Mouse (Mus musculus): ENCODE results near the gene Slc28a3. TPM values are rescaled to one million over a fixed set of nuclear protein-coding genes. Genes with fewer than 3 reads are reported as not detected.
A peak's percentile ranks its signal among the peaks of the same experiment; 100 is the strongest.

Slc28a3 gene
- total RNA-seq (2021) = not detected
- long read RNA-seq, experiment 1 = 0 reads
- long read RNA-seq, experiment 2 = 0 reads

DNA sequence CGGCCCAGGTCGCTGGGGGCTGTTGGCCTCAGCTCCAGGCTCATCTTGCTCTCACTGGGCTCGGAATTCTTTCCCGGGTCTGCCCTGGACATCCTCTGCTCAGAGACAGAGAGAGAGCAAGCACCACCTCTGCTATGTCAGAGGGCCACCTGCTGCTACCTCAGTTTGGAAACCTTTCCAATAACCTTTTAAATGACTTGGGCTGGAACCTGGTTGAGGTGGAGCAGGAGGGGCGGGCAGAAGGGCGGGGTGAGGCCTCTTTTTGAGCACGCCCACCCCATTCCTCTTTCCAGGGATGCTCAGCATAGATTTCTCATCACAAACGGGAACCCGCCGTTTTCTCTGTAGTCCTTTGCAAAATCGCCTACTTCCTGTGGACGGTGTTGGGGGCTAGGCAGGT, at the start of gene Slc28a3:
Gene Slc28a3 (minus strand): TSS at position 162 of the 400 bp plus-strand sequence.
- no peak for DNase-seq (ENCODE audit: low spot score)

DNA sequence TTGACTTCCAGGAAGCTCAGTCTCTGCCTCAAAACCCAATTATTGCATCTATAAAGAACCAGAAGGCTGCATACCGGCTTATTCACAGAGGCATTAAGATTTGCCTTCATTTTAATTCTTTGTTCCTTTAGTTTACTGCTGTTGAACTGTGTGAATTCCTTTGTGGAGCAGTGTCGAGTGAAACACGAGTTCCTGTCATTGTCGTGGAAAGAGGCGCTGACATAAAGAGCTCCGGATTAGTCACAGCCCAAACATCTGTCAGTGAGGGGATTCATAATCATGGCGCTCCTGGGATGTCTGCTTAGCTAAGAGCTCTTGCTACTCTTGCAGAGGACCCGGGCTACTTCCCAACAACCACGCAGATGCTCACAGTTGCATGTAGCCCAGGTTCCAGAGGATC, 47.3 kb upstream of the Slc28a3 start:
- no peak for DNase-seq (ENCODE audit: low spot score)

DNA sequence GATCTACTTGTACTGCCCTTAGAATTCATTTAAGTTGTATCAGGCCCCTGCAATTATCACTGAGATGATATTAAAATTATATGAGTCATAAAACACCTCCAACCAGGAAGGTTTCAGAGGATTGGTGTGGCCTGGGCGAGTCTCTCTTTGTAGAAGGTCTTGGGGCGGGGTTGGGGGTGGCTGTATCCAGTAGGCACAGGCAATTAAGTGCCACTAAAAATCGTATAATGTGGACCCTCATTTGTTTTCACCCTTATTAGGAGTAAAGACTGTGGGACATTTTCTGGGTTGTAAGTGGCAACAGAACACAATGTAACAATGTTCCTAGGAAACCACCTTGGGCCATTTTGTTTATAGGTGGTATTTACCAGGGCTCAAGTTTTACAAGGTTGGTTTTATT, 46.2 kb upstream of the Slc28a3 start:
- no peak for DNase-seq (ENCODE audit: low spot score)

DNA sequence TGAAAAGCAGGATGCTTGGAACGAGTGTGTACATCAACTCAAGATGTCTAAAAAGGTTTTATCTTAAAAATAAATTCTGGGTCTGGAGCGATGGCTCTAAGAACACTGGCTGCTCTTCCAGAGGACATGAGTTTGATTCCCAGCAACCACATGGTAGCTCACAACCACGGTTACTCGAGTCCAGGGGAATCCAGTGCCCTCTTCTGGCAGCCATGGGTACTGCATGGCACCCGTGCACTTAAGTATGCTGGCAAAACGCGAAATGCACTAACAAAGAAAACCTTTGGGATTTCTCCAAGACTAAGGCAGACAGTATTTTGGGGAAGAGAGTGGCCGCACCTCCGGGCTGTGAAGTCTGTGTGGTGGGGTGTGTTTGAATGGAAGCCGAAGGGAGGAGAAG, 44.9 kb upstream of the Slc28a3 start:
- DNase-seq (ENCODE audit: low spot score) = no peak

DNA sequence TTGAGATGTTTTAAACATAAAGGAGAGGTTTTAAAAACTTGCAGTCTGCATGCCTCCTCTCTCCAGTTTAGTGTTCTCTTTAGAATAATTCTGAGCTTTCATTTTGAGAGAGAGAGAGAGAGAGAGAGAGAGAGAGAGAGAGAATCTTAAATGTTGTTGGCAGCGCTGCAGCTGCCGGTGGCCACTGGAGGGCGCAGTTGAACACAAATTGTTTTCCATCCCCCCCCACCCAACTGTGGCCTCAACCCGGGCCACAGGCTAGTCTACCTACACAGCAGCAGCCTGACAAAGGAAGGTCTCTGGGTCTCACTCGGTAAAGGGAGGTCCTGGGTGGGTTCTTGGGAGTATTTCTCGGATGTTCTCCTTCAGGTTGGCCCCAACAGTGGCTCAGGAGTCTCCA, 29.7 kb upstream of the Slc28a3 start:
- peak; percentile 14 for DNase-seq (ENCODE audit: low spot score)

DNA sequence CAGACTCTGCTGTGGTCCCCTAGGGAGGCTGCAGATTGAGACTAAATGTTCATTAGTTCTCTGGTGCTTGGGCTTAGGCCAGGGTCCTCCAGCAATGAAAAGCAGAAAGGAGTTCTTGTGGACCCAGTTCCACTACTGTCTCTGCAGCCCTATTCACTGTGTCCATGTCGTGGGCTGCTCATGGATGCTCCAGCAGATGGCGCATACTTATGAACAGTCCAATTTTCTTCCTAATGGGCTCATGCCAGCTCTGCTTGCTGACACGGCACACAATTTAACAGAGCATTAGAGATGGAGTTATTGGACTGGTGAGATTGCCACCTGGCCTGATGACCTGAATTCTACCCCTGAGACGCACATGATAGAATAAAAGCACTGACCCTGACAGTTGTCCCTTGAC, 28.3 kb upstream of the Slc28a3 start:
- DNase-seq (ENCODE audit: low spot score) = peak; percentile 3

DNA sequence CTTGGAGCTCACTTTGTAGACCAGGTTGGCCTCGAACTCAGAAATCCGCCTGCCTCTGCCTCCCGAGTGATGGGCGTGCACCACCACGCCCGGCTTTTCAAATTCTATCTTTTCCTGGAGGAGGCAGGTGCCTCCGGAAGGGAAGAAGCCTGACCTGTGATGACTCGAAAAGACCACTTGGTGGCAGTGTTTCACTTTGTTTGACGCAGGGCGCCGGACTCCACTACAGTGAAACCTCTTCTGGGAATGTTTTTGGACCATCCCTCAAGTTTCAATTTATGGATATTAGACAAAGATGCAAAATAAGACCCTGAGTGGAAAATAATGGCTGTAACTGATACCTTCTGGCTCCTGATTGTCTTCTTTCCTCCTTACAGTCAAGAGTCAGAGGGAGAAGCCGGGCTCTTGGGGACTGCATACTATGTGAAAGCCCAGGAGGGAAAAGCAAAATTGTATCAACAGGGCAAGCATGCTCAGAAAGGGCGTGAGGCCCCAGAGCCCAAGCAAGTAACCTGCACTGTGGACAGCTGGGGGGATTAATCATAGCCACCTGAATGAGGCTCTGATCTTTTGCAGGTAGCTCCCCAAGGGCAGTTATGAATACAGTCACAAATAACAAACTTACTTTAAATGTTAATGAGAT, 26.8 kb upstream of the Slc28a3 start:
- peak; percentile 47 for DNase-seq (ENCODE audit: low spot score)

DNA sequence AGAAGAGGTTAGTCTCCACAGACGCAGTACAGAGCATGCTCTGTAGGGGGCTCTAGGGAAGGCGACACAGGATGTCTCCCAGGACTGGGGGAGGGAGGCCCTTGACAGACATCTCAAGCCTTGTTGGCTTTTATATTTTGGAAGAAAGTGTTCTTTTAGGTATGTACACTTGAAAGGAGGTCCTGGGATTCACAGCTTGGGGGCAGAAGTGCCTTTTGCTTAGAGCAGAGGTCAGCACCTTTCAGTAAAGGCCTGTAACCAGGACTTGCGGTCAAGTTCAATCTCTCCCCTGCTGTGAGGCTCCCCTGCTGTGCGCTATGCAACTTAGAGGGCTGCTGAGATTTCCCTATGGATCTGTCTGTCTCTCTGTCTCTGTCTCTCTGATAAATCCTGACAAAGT, 23.2 kb upstream of the Slc28a3 start:
- no peak for DNase-seq (ENCODE audit: low spot score)

DNA sequence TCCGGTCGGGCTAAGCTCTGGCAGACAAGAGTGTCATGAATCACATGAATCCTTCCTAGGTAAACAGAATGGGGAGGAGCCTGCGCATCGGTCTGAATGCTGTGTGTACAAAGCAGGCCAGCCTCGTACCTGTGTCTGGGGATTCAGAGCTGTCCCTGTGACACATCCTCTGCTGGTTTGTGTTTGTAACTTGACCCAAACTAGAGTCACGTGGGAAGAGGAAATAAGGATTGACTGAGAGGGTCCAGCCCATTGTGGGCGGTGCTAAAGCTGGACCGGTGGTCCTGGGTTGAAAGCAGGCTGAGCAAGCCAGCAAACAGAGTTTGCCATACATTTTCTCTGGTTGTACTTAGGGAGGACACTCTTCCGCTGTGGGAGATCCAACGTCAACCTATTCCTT, 20.1 kb upstream of the Slc28a3 start:
- no peak for DNase-seq (ENCODE audit: low spot score)

DNA sequence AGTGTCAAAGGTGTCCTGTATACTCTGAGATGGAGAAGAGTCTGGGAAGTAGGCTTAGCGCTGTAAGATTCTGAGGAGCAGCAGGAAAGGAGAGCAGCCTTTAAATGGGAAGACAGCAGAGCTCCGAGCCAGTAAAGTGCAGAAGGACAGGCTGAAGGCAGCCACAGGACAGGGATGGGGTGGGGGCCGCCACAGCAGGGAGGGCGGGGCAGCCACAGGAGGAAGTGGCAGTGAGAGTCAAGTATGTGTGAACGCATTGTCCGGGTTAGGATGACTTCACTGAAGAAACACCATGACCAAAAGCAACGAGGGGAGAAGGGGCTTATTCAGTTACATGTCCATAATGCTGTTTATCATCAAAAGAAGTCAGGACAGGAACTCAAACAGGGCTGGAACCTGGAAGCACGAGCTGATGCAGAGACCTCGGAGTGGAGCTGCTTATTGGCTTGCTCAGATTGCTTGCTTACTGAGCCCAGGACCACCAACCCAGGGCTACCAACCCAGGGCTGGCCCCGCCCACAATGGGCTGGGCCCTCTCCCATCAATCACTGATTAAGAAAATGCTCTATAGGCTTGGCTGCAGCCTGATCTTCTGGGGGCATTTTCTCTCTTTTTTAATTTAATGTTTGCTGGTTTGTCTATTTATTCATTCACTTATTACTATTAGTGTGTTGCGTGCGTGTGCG, 18.8 kb upstream of the Slc28a3 start:
- DNase-seq (ENCODE audit: low spot score) = no peak

DNA sequence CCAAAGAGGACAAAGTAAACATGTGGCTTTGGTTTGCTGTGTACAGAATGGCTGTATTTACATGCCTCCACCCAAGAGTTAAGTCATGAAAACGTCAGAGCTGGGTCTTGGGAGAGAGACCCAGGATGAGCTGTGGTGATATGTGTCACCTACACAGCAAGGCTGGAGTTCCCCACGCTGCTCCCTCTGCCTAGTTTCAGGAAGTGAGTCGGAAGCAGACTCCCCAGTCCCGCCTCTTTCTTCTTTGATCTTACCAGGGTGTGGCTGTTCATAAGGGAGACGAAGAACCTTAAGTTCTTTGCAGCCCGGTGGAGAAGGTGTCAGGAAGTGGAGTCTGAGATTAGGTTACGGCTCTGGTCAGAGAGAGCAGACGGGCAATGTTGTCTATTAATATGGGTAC, 12.0 kb upstream of the Slc28a3 start:
- DNase-seq (ENCODE audit: low spot score) = no peak

DNA sequence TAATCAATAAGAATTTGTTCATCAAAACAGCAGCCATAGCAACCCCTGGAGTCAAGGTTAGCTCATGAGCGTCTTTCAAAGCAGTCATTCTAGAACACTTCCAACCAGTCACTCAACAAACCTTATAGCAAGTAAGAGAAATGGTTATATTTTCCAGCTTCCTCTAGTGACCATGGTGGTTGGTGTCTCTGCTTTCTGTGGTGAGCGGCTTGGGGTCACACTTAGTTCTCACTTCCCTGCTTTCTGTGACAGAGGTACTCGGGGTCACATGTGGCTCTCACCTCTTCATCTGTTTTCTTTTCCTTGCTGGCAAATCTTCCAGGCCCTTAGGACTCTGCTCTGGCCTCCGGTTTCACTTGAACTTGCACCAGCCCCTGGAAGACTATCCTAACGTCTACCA, 8.6 kb upstream of the Slc28a3 start:
- DNase-seq (ENCODE audit: low spot score) = no peak

DNA sequence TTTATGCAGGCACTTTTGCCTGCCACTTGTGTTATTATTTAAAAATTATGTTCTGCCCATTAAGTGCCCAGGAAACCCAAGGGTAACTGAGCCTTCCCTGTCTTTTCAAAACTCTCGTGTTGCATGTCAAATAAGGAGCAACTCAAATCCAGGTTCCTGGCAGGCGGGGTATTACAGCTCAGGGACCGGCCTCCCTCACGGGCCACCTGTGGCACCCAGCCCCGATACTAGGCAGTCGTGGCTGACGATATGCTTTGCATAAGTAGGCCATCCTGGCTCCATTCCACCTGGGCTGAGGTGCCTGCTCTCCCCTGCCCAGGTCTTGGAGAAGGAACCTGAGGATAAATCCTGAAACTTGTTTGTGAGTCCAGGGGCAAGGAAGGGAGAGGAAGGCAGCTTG, 618 bp downstream of the Slc28a3 start:
- DNase-seq (ENCODE audit: low spot score) = no peak

DNA sequence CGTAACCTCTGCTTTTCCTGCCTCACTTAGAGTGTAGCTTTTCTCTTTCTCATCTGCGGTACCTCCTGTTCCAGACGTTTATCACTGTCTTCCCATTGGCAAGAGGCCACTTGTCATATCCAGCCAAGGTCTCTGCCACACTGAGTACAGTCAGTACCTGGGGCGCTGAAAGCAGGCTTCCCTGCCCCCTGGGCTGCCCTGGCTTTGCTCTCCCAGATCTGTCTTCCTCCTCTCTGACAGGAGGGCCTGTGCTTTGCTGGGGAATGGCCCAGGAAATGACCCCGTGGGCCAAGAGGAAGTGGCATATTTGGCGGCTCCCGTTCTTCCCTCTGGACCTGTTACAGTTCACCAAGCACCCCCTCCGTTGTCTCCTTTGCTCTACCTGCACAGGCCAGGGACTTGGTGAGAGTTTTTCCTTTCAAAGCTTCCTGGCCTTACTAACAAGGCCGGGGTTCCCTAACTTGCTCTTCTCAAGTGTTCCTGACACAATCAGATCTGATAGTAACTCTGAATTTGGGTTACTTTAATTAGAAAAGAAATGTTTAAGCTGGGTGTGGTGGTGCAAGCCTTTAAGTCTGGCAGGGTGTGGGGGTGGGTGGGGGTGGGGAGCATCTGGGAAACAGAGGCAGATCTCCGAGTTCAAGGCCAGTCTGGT, 9.3 kb downstream of the Slc28a3 start:
- peak; percentile 42 for DNase-seq (ENCODE audit: low spot score)

DNA sequence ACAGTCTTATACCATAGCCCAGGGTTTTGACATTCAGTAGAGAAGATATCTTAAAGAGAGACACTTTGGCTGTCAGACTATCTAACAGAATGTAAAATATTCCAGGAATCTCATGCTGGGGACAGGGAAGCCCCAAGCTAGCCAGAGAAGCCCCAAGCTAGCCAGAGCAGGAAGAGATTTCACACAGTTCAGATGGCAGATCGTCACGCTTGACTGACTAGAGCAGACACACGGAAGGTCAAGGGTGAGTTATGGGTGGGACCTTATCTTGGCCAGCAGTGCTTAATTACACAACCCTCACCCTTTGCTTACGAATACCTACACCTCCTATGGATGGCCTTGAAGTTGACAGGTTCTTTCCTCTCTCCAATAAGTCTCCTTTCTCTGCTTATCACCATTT, 12.1 kb downstream of the Slc28a3 start:
- no peak for DNase-seq (ENCODE audit: low spot score)

DNA sequence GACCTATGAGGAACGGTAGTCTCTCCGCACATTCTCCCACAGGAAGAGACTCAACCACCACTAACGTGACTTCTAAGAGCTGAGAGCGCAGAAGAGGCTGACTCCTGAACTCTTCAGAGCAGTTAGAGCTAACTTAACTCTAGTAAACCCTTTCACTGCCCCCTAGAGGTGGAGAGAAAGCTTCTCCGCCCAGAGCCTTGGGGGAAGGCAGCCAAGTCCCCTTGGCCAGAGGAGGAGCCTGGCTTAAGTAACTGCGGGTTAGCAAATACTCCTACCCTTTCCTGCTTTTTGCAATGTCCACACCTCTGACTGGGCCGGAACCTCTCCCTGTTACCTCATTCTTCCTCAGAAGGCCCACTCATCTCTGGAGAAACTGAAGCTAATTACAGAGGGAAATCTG, 17.5 kb downstream of the Slc28a3 start:
- DNase-seq (ENCODE audit: low spot score) = peak; percentile 79

DNA sequence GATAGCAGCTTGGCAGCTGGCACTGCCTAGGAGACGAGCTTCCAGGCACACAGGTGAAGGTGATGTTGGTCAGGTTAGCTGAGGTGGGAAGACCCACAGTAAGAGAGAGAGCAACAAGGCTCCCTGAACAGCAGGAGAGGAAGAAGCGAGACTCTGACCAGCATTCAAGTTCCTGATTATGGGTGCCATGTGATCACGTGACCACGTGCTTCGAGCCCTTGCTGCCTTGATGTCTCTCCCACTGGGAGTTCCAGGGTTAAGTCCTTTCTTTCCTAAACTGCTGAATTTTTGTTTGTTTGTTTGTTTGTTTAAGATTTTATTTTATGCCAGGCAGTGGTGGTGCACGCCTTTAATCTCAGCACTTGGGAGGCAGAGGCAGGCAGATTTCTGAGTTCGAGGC, 18.8 kb downstream of the Slc28a3 start:
- no peak for DNase-seq (ENCODE audit: low spot score)

DNA sequence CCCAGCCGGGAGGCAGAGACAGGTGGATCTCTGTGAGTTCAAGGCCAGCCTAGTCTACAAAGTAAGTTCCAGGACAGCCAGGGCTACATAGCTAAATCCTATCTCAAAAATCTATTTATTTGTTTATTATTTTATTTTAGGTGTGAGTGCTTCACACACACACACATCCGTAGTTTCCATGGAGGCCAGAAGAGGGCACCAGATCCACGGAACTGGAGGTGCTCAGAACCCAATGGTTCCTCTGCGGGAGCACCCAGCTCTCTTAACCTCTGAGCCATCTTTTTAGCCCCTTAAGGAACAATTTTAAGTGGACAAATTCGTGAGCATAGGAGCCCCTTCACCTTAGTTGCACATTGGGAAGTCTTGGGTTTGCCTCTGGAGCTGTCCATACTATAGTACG, 20.0 kb downstream of the Slc28a3 start:
- DNase-seq (ENCODE audit: low spot score) = peak; percentile 16

DNA sequence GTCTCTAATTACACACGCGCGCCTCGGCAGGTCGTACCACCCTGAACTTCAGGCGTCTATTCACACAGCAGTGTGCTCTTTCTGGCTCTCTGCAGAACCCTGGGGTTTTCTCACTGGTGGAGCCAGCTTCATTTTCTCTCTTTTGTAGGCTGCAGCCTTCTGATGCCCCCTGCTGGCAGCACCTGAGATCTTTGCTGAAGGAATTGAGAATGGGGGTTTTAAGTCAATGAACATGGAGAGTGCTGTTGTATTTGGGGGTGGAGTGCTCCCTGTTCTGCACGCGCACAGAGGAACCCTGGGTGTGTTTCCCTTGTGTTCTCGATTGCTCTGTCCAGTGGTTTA, 21.2 kb downstream of the Slc28a3 start:
- peak; percentile 60 for DNase-seq (ENCODE audit: low spot score)

DNA sequence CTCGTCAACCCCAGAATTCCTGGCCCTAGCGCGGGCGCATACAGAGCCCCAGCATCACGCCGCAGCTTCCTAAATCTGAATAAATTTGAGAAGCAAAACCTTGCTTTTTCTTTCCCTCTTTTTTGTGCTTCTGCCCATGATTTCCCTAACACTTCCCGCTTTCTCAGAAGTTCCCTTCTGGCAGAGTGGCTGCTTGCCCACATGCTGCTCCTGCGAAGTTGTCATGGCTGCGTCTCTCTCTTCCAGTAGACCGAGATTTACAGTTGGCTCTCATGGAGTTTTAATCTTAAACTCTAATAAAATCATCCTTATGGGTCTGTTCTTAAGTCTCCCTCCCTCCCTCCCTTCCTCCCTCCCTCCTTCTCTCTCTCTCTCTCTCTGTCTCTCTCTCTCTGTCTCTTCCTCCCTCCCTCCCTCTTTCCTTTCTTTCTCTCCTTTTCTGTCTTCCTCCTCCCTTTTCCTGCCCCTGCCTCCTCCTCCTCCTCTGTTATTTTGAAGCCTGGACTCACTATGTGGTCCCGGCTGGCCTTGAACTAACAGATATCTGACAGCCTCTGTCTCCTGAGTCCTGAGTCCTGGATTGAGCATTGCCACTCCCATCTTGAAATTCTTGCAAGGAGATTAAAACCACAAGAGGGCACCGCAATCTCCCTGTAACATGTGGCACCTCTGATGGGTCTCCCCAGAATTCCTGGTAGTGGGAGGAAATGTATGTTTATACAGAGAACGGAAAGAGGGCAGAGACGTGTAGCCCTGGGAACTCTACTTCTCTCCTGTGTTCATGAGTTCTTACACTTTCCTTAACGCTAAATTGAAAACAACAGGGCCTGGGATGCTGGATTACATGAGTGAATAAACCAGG, 21.8 kb downstream of the Slc28a3 start:
- no peak for DNase-seq (ENCODE audit: low spot score)

DNA sequence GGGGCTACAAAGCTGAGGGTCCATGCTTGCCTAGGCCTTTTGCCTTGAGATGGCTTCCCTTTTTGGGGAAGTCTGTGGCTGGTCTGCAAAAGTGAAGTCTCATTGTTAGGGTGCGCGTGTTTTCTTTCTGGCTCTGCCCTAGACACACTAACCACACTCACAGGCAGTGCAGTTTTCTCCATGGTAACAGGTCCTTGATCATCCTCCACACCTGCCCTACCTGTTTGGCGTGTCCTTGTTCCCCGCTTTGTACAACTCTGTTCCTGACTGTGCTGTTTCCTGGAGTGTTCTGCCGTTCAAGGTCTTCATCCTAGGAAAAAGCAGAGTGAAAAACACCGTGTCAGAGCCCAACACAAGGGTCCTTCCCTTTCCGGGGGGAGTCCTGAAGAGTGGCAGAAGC, 22.7 kb downstream of the Slc28a3 start:
- no peak for DNase-seq (ENCODE audit: low spot score)

DNA sequence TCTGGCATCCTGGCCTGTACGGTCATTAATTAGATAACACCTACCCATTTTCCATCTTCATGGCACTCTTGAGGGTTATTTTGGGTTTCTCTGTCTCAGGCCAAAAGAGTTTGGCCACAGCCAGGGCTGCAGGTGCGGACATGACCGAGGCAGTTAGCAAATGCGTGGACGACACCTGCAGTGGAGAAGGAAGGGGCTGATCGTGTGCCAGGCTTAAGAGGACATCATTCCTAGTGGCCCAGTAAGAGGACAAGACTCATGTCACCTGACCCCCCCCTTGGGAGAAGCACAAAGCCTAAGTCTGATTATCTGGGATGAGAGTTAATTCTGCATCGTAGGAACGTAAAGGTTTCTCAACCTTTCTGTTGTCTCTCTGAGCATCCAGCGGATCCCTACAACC, 44.5 kb downstream of the Slc28a3 start:
- no peak for DNase-seq (ENCODE audit: low spot score)

Measured in gastrocnemius, adult 18-20 months (tissue).